Mouse (Mus musculus): ENCODE results near the gene Gm10282.

Gene Gm10282

GRCm38 (mm10) chr8:72295125-72295524, 9.9 kb downstream of the Gm10282 start:
- no peak for DNase-seq

GRCm38 (mm10) chr8:72293309-72293708, 11.8 kb downstream of the Gm10282 start:
- no peak for DNase-seq

- DNase-seq = no peak
These were observed 14.0 kb downstream of the Gm10282 start for GRCm38 (mm10) chr8:72291104-72291503.

GRCm38 (mm10) chr8:72289051-72289450, 16.0 kb downstream of the Gm10282 start:
- no peak for DNase-seq

- no peak for DNase-seq
These were observed 19.8 kb downstream of the Gm10282 start for GRCm38 (mm10) chr8:72285285-72285684.

- no peak for DNase-seq
These were observed 23.4 kb downstream of the Gm10282 start for GRCm38 (mm10) chr8:72281634-72282033.

- DNase-seq = no peak
These were observed 25.9 kb downstream of the Gm10282 start for GRCm38 (mm10) chr8:72279151-72279550.

- DNase-seq = no peak
These were observed 27.8 kb downstream of the Gm10282 start for GRCm38 (mm10) chr8:72277244-72277643.

- no peak for DNase-seq
These were observed 31.3 kb downstream of the Gm10282 start for GRCm38 (mm10) chr8:72273807-72274206.

GRCm38 (mm10) chr8:72273111-72273770, 31.8 kb downstream of the Gm10282 start:
- no peak for DNase-seq

- no peak for DNase-seq
These were observed 32.7 kb downstream of the Gm10282 start for GRCm38 (mm10) chr8:72272361-72272760.

GRCm38 (mm10) chr8:72271691-72272090, 33.4 kb downstream of the Gm10282 start:
- no peak for DNase-seq

- no peak for DNase-seq
These were observed 33.9 kb downstream of the Gm10282 start for GRCm38 (mm10) chr8:72271051-72271660.

- no peak for DNase-seq
These were observed 34.5 kb downstream of the Gm10282 start for GRCm38 (mm10) chr8:72270606-72271005.

GRCm38 (mm10) chr8:72268356-72268755, 36.7 kb downstream of the Gm10282 start:
- DNase-seq = no peak

GRCm38 (mm10) chr8:72267106-72267505, 38.0 kb downstream of the Gm10282 start:
- DNase-seq = no peak

- DNase-seq = no peak
These were observed 38.4 kb downstream of the Gm10282 start for GRCm38 (mm10) chr8:72266671-72267070.

- DNase-seq = no peak
These were observed 39.7 kb downstream of the Gm10282 start for GRCm38 (mm10) chr8:72265342-72265741.

GRCm38 (mm10) chr8:72263451-72263850, 41.6 kb downstream of the Gm10282 start:
- DNase-seq = no peak

- no peak for DNase-seq
These were observed 42.3 kb downstream of the Gm10282 start for GRCm38 (mm10) chr8:72262756-72263155.

GRCm38 (mm10) chr8:72261872-72262271, 43.2 kb downstream of the Gm10282 start:
- DNase-seq = no peak

- DNase-seq = no peak
These were observed 43.6 kb downstream of the Gm10282 start for GRCm38 (mm10) chr8:72261431-72261830.

- no peak for DNase-seq
These were observed 44.0 kb downstream of the Gm10282 start for GRCm38 (mm10) chr8:72261019-72261418.

GRCm38 (mm10) chr8:72260585-72260984, 44.5 kb downstream of the Gm10282 start:
- no peak for DNase-seq

- no peak for DNase-seq
These were observed 45.2 kb downstream of the Gm10282 start for GRCm38 (mm10) chr8:72259862-72260261.

All from cerebellum, adult 11-12 months (tissue).